Mouse (Mus musculus): ENCODE measurements at regions not wholly inside any gene's neighbourhood (a gene's known extent, or its start where the extent isn't known, plus 50 kb on each side); places are given as distances from the start of the nearest gene placed in this dataset.

GRCm38 (mm10) chr17:87520841-87521240, 74.1 kb upstream of the Calm2 start:
- TF ChIP-seq CTCF (IDR thresholded peaks at IDR 0.05) (no peak), EP300 (IDR thresholded peaks at IDR 0.05) (no peak)
